Mouse (Mus musculus) olfactory bulb, adult 2 months (tissue): ENCODE data around the gene Mast4.

Experiments
- CTCF ChIP-seq: fragments of 200-500 bp; IDR thresholded peaks from 2 replicates; pipeline ENCODE4 v1.5.1; 2012; ENCODE audit warnings: low read depth, mild to moderate bottlenecking, low read length, moderate library complexity; ENCODE audit not compliant: insufficient read depth
- POLR2A ChIP-seq: fragments of 200-500 bp; IDR thresholded peaks from 2 replicates; pipeline ENCODE4 v1.6.1; 2012; ENCODE audit warnings: mild to moderate bottlenecking, low read depth, low read length, moderate library complexity; ENCODE audit not compliant: insufficient read depth

- no peak for TF ChIP-seq CTCF
- no peak for TF ChIP-seq POLR2A
Measured at GRCm38 (mm10) chr13:103291098-103291497, 43.2 kb downstream of the Mast4 start.
